Mouse (Mus musculus) ES-E14 (cell line): ENCODE measurements around the gene Hrh2. TPM values are rescaled to one million over a fixed set of nuclear protein-coding genes. Genes with fewer than 3 reads are reported as not detected.

ENCODE experiments used
- DNase-seq: peaks from one replicate; pipeline ENCODE4 v3.0.0-alpha.2; 2013; ENCODE audit warnings: low read depth, low spot score
- H3K27ac ChIP-seq: 2 replicates; pipeline ENCODE4 v1.5.1; 2012; ENCODE audit warnings: low read depth, mild to moderate bottlenecking, low read length, moderate library complexity, mixed read lengths; ENCODE audit not compliant: poor library complexity, insufficient read depth, severe bottlenecking
- H3K36me3 ChIP-seq: 2 replicates; pipeline ENCODE4 v1.6.1; 2012; ENCODE audit warnings: mild to moderate bottlenecking, low read length, moderate library complexity, mixed read lengths; ENCODE audit not compliant: control insufficient read depth, poor library complexity, insufficient read depth, severe bottlenecking
- H3K4me1 ChIP-seq, 2 experiments: fragments of 150-350 bp in 1 of 2; sonication (generic) in 1 of 2; 2 replicates each; pipeline ENCODE4 v1.6.1; 2012; ENCODE audit warnings: low read length in 2 of 2, mild to moderate bottlenecking in 1 of 2, mixed read lengths in 1 of 2; ENCODE audit not compliant: control insufficient read depth in 2 of 2, insufficient read depth in 2 of 2, poor library complexity in 1 of 2
- H3K4me3 ChIP-seq, 2 experiments: fragments of 150-350 bp in 1 of 2; sonication (generic) in 1 of 2; 2 replicates each; pipeline ENCODE4 v1.5.1; 2012; ENCODE audit warnings: low read length in 2 of 2, low read depth in 1 of 2, mild to moderate bottlenecking in 1 of 2, mixed read lengths in 1 of 2; ENCODE audit not compliant: insufficient read depth in 1 of 2, poor library complexity in 1 of 2, severe bottlenecking in 1 of 2
- H3K9ac ChIP-seq: 2 replicates; pipeline ENCODE4 v1.6.1; 2012; ENCODE audit warnings: low read depth, mild to moderate bottlenecking, low read length, mixed read lengths; ENCODE audit not compliant: poor library complexity, insufficient read depth, severe bottlenecking
- H3K9me3 ChIP-seq: fragments of 150-350 bp; sonication (generic); 2 replicates; pipeline ENCODE4 v1.6.1; 2012; ENCODE audit warnings: low read depth, mild to moderate bottlenecking, low read length; ENCODE audit not compliant: control insufficient read depth, insufficient read depth
- CHD2 ChIP-seq: IDR thresholded peaks from 2 replicates; pipeline ENCODE4 v1.6.1; 2014; ENCODE audit warnings: mild to moderate bottlenecking, low read depth, low read length, inconsistent platforms
- HCFC1 ChIP-seq: IDR thresholded peaks from 2 replicates; pipeline ENCODE4 v1.6.1; 2012; ENCODE audit warnings: low read length, inconsistent platforms, borderline replicate concordance; ENCODE audit not compliant: insufficient read depth
- MAFK ChIP-seq: IDR thresholded peaks from 2 replicates; pipeline ENCODE4 v1.6.1; 2014; ENCODE audit warnings: mild to moderate bottlenecking, low read depth, low read length, inconsistent platforms; ENCODE audit not compliant: insufficient read depth
- ZC3H11A ChIP-seq: IDR thresholded peaks from 2 replicates; pipeline ENCODE4 v1.6.1; 2012; ENCODE audit warnings: low read depth, mild to moderate bottlenecking, inconsistent platforms, low read length, borderline replicate concordance
- ZNF384 ChIP-seq: IDR thresholded peaks from 2 replicates; pipeline ENCODE4 v1.6.1; 2012; ENCODE audit warnings: low read depth, low read length, inconsistent platforms
- in situ Hi-C, 2 experiments: fragments of 600-800 bp; cut with MboI; formaldehyde crosslinking; loops; one replicate each; pipeline ENCODE4 v1.15.1; 2025; ENCODE audit warnings: low sequenced_read_pairs in 2 of 2, inconsistent platforms in 1 of 2; ENCODE audit not compliant: unreplicated experiment in 2 of 2
- total RNA-seq: library from RNA; depleted of rRNA; stranded (reverse); fragments of 300-350 nt; gene quantifications from 2 replicates; pipeline ENCODE4 v1.2.3, GENCODE M21; 2012

Gene Hrh2
- total RNA-seq, 1 experiment: 0.62 TPM

DNA sequence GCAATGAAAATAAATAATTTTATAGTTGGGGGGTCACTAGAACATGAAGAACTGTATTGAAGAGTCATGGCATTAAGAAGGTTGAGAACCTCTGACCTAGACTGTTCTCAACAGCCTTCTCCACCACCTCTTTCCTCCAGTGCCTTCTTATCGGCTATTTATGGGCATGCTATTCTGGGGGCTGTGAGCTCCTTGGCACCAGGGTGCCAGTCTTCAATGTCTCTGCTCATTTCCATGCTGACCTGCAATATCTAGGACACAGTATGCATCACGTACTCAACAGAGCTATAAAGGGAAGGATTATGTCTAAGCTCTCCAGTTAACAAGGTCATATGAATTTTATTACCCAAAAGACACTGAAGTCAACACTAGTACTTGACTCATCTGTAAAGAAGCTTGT, 14.6 kb upstream of the Hrh2 start:
- Histone ChIP-seq H3K4me1 (peaks cover 0 to 3% of the 10 kb centered on the region in 2 experiments; a peak in 1 of 4 replicates), H3K9me3 (no peaks in the 10 kb centered on the region), H3K4me3 (no peak overlapping the region), H3K36me3 (no peaks in the 10 kb centered on the region), H3K27ac (no peak overlapping the region), H3K9ac (no peak overlapping the region)
- TF ChIP-seq CHD2 (no peak), HCFC1 (no peak), ZC3H11A (no peak), MAFK (no peak), ZNF384 (no peak)
- no peak for DNase-seq
- in situ Hi-C loops: no loop called here

DNA sequence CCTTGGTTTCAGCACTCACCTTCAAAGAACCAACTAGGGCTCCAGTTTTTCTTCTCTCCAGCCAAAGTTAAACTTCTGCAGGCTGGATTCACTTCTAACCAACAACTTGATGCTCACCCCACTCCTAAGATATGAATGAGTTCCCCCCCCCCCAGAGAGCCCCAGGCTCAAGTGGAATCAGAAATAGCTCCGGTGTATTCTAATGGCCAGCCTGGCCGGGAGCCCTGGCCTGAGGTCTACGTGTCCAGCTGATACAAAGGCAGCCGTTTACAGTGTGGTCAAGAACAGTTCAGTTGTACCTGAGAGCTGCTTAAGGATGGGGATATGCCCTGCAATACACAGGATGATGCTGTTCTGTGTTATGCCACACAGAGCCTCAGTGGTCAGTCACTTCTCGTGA, 13.3 kb upstream of the Hrh2 start:
- no peak overlapping the region for H3K9ac ChIP-seq
- TF ChIP-seq ZC3H11A (no peak), CHD2 (no peak), HCFC1 (no peak), MAFK (no peak), ZNF384 (no peak)
- no peaks in the 10 kb centered on the region for H3K9me3 ChIP-seq
- H3K36me3 ChIP-seq: no peaks in the 10 kb centered on the region
- H3K4me3 ChIP-seq: no peak overlapping the region
- no peak overlapping the region for H3K27ac ChIP-seq
- no peak for DNase-seq
- peaks cover 0 to 3% of the 10 kb centered on the region in 2 experiments; a peak in 1 of 4 replicates for H3K4me1 ChIP-seq
- in situ Hi-C loops: no loop called here

DNA sequence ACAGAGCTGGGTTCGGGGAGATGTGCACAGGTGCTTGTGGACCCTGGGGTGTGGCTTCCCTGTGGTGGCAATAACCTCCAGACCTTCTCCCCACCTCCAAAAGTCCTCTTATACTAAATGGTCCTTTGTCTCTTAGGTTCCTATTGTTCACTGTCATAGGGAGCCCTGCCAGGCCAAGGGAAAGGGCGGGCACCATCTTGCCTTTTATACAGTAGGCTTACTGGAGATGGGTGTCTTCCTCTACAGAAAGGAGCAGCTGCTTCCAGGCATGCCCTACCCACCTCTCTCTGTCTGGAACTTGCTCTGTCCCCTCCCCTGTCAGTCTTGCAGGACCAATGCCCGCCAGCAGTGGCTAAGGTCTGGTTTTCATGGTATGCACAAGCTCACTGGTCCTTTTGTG, 12.0 kb upstream of the Hrh2 start:
- in situ Hi-C loops: no loop called here
- Histone ChIP-seq H3K4me1 (peaks cover 0 to 3% of the 10 kb centered on the region in 2 experiments; a peak in 1 of 4 replicates), H3K27ac (no peak overlapping the region), H3K36me3 (no peaks in the 10 kb centered on the region), H3K4me3 (no peak overlapping the region), H3K9me3 (no peaks in the 10 kb centered on the region), H3K9ac (no peak overlapping the region)
- DNase-seq: no peak
- no peak for TF ChIP-seq ZC3H11A
- TF ChIP-seq HCFC1: no peak

DNA sequence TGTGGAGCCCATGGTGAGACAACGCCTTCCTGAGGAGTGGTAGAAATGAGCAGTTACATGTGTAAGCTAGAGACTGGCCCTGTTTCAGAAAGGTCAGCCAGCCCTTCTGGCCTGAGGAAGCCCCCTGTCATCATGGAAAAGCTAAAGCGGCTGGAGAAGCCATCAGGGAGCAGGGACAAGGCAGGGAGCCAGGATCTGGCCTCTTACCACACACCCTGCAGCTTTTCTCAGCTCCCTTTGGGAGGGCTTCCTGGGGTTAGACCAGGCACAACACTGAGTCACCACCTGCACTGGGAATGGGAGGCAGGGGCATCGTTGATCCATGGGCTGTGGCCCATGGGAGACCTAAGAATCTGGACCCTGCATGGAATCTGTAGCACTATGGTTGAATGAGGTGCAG, 11.5 kb upstream of the Hrh2 start:
- no peaks in the 10 kb centered on the region for H3K9me3 ChIP-seq
- H3K27ac ChIP-seq: no peak overlapping the region
- no peak for DNase-seq

DNA sequence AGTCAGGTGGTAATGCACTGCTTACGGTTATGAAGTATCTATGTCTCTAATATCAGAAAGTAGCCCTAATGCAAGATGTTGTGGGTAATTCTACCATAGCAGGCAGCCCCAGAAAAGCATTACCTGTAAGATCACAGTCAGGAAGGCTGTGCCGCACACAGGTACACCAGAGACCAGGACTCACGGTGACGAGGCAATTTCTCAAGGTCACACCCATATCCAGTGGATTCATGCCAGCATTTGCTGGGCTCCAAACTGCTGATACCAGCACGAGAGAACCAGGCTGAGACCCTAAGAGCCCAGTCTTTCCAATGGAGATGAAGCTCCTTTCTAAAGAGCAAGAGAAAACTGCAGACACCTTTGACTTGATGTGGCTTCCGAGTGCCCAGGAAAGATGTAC, 10.6 kb upstream of the Hrh2 start:
- in situ Hi-C loops: no loop called here
- TF ChIP-seq HCFC1: no peak
- TF ChIP-seq ZC3H11A: no peak
- no peak for TF ChIP-seq CHD2
- TF ChIP-seq ZNF384: no peak
- no peak for TF ChIP-seq MAFK
- H3K4me3 ChIP-seq: no peak overlapping the region
- no peaks in the 10 kb centered on the region for H3K36me3 ChIP-seq
- no peak for DNase-seq
- no peak overlapping the region for H3K27ac ChIP-seq
- peaks cover 0 to 3% of the 10 kb centered on the region in 2 experiments; a peak in 1 of 4 replicates for H3K4me1 ChIP-seq
- no peak overlapping the region for H3K9ac ChIP-seq
- no peaks in the 10 kb centered on the region for H3K9me3 ChIP-seq

More for the DNA sequence above, 11.5 kb upstream of the Hrh2 start:
- no peak for TF ChIP-seq MAFK
- TF ChIP-seq ZNF384: no peak
- no peak for TF ChIP-seq HCFC1
- TF ChIP-seq ZC3H11A: no peak
- Histone ChIP-seq H3K4me1 (peaks cover 0 to 3% of the 10 kb centered on the region in 2 experiments; a peak in 1 of 4 replicates), H3K4me3 (no peak overlapping the region), H3K9ac (no peak overlapping the region), H3K36me3 (no peaks in the 10 kb centered on the region)
- in situ Hi-C loops: no loop called here
